Mouse (Mus musculus) cerebellum, adult 9-10 months (tissue): ENCODE measurements around the gene Mlxip.

Experiments used
- DNase-seq: peaks from one replicate; pipeline ENCODE4 v3.0.0; 2022

Mlxip gene

DNA sequence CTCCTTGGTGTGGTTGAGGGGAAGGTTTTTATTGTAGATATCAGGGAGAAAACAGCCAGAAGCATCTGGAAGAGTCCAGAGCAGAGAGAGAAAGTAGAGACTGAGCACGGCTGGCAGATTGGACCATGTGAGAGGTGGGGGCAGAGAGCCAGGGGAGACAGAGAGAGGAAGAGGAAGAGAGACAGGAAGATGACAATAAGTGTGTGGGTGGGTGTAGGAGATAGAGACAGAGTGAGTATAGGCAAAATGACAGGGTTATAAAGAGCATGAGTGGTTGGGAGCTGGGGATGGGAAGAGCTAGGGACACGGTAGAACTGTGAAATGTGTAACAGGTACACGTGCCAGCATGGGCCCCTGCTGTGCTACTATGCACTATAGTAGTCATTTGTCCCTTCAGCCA, 6.1 kb upstream of the Mlxip start:
- no peak for DNase-seq

DNA sequence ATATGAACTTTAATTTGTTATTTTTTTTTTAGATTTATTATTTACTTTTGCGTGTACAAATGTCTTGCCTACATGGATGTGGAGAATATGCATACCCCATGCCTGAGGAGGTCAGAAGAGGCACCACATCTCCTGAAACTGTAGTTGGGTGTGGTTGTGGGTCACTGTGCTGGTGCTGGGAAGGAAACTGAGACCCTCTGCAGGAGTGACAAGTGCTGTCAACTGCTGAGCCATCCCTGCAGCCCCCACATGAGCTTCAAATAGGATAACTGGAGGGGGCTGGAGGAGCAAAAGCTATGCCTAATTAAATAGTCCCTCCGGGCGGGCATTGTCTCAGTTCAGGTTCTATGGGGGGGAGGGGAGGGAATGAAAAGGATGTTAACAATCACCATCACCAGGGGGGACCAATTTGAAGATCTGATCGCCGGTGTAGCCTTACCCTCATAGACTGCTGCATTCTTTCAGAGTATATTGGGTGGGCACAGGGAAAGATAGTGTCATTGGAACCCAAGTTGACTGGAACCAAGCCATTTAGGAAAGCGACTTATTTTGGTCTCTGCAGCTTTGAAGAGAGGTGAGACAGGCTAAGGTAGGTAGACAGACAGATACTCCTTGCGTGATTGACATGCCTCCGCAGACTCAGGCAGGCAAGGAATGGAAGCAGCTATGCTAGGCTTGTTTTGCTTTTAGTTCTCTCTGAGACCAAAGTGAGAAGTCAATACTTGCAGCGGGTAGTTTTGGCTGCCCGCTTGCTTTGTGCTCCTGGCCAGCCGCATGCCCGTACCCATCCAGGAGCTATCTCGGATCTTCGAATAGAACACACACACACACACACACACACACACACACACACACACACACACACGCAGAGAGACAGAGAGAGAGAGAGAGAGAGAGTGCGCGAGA, 3.8 kb upstream of the Mlxip start:
- DNase-seq: no peak

DNA sequence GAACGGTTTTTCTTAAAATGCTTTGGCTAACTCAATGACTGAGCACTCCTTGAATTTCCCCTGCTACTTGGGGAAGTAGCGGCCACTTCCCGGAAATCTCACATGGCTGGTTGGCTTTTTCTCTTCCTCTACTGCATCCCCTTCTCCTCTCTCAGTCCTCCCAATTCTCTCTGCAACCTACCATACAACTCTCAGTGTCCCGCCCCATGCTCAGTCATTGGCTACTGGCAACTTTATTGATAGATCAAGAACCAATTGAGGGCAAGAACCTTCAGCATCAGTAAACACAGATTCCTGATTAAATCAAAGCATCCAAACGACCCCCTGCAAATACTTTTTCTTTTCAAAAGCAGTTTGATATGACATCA, 3.2 kb upstream of the Mlxip start:
- DNase-seq: peak; percentile 62

DNA sequence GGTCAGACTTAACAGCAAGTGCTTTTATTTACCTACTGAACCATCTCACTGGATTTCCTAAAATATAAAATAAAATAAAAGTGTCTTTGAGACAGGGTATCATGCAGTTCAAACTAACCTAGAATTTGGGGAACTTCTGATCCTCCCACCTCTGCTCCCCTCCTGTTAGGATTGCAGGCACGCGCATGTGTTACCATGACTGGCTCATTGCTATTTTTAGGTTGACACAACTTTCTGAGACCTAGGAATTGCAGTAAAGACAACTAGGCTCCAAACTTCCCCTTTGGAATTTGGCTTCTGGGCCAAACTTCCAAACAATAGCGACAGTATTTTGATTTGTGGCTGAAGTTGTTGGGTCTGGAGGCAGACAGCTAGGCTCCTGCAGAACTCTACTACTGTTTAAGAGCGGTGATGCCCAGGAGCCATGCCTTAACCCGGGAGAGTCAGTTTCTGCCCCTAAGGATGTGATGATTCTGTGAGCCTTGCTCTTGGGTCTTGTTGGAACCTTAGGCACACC, 754 bp upstream of the Mlxip start:
- no peak for DNase-seq

DNA sequence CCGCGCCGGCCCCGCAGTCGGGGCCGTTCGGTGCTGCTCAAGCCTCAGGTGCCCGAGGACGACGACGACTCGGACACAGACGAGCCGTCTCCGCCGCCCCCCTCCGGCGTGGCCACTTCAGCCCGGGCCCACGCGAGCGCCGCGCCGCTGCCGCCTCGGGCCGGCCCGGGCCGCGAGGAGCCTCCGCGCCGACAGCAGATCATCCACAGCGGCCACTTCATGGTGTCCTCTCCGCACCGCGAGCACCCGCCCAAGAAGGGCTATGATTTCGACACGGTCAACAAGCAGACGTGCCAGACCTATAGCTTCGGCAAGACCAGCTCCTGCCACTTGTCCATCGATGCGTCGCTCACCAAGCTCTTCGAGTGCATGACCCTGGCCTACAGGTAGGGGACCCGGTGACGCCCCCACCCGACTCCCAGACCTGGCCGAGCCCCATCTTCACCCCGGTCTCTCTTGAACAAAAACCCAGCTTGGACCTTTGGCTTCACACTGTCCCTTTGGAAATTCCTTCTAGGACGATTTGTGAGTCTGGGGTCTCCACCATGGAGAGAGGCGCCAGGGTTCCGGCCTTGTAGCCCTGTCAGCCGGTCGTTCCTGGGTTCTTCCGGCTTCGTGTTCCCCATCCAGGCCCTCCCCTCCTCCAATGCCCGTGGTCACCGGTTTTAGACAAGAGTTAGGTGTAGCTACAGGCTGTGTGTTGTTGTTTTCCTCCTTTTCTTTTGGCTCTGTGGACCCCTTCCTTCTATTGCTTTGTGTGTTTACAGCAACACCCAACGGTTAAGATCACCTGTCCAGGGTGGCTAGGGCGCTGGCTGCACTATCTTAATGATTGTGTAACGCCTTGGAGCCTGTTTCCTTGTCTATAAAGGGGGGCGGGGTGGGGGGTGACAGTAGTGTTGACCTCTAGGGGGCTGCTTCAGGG, 621 bp downstream of the Mlxip start:
- peak; percentile 61 for DNase-seq

DNA sequence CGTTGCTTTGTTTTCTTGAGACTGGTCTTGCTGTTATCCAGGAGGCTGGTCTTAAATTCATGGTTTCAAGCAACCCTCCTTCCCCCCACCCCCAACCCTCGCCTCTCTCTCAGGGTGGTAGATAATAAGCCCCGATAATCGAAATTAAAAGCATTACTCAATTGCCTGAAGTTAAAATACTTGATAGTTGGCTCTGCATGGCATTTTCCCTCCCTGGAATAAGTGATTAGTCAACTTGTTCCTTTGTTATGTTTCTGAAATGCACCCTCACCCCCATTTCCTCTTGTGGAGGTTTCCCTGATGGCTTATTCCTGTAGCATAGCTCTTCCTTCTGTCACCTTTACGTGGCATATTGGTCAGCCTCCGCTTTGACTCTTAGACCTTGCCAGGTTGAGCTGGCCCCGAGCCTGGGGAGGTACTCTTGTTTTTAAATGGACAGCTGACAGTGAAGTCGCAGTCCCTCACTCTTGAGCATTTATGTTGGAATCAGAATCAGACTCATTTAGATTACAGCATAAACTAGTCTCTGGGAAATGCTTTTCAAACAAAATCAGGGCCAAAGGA, 2.4 kb downstream of the Mlxip start:
- DNase-seq: peak; percentile 79

DNA sequence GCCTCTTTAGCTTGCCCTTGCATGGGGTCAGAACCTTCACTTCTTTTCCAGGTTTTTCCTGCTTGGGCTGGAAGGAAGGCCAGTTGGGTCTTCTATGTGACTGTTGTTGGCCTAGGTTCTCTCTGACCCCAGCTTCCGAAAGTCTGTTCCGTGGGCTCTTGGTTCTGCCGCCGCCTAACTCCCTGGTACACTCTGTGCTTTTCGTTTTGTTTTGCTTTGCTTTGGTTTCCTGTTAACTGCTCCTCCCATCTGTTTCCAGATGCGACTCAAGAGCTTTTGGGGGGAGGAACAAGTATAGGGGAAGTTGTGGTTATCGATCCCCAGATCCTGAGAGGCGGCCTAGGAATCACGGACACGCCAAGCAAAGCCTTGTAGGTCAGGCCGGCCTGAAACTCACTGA, 3.2 kb downstream of the Mlxip start:
- no peak for DNase-seq

DNA sequence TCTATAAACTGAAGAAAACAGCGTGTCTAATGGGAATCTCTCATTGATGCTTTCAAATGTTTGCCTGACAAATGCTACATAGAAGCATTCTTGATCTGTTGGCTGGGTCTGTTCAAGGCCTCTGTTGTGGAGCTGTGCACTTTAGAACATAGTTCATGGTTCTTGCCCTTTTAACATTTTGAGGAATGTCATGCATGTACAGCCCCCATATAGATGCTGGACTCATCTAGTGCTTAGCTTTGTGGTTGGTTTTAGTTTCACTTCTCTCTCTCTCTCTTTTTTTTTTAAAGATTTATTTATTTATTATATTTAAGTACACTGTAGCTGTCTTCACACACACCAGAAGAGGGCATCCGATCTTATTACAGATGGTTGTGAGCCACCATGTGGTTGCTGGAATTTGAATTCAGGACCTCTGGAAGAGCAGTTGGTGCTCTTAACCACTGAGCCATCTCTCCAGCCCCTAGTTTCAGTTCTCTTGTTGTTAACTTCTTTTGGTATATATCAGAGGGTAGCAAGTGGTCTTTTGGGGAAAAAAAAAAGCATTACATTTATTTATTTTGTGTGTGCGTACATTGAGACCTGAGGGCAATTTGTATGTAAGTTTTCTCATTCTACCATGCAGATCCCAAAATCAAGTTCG, 4.4 kb downstream of the Mlxip start:
- no peak for DNase-seq

DNA sequence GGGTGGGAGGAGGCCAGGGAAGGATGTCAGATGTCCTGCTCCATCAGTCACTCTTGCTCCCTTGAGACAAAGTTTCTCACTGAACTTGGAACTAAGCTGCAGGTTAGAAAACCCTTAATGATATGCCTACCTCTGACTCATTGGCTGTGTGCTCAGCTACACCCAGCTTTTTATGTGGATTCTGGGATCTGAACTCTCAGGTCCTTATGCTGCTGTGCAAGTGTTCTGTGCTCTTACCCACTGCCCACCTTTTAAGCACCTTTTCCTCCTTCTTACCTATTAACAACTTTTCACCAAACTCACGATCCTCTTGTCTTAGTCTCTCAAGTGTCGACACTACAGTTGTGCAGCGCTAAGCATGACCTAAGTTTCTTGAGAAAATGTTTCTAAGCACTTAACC, 9.9 kb downstream of the Mlxip start:
- DNase-seq: no peak

DNA sequence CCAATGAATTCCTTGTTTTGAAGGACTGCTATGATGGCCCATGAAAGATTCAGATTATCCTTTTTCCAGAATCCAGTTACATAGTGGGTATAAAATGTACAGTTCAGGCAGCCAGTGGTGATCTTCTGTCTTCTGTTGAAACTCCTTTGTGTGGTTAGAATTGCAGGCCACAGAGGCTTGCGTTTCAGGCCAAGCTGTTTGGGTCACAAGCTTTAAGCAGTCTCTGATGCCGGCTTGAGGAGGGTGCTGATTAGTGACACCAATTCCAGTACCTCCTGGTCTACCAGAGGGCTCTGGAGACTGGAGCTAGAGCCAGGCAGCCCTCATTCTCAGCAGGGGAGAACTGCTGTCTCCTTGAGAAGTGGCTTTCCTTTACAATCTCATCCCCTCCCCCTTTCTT, 12.4 kb downstream of the Mlxip start:
- DNase-seq: no peak

DNA sequence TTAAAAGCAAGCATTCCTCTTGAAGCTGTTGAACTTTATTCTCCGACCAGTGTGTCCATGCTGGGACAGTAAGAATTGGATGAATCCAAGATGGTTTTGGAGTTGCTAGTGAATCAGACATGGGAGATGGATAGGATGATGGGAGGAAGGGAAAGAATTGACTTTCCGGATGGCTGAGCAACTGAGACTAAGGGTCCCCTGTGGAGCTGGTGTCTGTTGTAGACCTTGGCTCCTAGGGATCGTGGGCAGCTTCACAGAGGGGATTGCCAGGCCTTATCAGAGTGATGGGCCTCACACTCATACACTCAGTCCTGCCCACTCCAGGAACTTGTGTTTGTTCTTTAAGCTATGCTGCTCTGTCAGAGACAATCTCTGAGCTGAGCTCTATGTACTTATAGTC, 13.6 kb downstream of the Mlxip start:
- no peak for DNase-seq

DNA sequence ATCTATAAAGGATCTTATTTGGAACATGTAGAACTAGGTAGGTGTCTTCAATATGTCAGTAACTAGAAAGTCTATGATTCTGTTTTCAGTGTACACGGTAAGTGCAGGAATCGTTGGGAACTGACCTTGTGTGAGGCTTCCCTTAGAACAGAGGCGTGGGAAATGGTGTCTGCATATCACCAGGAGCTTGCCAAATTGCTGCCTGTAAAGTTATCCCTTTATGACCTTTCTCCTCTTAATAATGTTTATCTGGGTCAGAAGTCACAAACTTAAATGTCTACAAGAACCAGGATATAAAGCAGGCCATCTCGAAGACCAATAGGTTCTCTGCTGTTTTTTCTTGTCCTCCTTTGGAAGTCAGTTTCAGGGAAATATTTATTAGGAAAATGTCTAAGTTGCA, 17.6 kb downstream of the Mlxip start:
- DNase-seq: no peak

DNA sequence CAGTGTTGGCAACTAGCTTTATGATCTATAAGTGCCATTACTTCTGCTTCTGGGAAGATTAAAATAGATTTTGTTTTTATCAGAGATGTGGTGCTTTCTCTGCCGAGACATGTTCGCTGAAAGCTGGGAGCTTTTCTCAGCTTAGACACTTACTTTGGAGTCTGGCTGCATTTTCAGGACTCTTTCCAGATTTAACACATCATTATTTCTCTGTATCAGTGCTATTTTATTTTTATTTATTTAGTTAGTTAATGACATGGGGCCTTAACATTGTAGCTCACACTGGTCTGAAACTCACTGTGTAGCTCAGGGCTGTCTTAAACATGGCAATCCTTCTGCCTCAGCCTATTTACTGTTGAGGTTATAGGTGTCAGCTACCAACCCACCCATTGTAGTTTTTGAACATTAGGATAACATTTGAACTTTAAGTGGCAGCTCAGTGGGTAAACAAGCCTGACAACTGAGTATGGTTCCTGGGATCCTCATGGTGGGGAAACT, 19.3 kb downstream of the Mlxip start:
- DNase-seq: no peak

DNA sequence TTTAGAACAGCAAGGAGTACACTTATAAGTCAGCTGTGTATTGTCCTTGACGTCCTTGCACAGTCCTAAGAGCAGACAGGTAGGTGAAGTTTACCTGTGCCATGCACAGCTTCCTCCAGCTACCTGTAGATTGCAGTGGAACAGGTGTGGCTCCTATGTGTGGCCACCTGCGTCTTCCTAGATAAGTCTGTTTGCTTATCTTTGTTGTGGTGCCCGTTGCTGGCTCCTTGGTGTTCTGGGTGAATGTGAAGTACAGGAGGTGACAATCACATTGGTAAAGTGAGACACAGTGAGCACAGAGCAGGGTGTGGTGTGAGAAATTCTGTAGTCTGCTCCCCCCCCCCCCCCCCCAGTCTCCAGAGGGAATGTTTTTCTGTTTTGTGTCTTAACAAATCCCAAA, 21.6 kb downstream of the Mlxip start:
- DNase-seq: no peak

DNA sequence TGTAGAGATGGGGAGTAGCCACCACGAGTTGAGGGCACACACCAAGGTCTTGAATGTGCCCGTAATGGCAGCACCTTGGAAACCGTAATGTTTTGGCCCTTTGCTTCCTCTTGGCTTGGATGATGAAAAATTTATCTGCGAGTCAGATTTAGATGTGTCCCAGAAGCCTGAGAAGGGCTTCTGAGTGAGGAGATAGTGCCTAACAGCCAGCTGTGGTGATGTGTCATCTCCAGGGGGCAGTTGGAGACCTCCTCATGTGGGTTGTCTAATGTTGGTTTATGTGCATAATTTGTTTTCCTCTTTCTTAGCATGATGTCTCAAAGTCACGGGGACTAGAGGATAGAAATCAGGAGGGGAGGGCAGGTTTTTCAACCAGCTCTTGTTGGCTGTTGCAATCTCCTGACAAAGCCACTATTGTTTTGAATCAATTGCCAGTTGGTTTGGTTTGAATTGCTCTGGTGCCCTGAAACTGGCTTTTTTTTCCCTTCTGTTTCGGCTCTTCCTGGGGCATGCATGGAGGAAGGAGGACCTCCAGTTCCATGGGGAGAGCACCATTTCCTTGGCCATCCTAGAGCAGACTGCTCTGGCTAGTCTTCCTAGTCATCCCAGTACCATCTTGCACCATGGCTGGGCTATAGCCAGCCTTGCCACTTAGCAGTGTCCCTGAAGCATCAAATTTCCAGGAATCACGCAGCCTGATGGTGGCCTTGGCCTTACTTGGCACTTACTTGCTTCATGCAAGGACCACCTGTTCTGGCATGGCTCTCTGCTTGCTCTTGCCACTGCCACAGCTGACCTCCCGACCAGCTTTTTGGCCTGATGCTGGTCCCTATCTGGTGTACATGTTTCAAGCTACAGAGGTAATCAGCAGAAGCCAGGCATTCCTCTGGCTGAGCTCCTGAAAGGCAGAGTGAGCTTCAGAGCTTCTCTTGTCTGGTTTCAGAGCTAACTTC, 22.2 kb downstream of the Mlxip start:
- no peak for DNase-seq

DNA sequence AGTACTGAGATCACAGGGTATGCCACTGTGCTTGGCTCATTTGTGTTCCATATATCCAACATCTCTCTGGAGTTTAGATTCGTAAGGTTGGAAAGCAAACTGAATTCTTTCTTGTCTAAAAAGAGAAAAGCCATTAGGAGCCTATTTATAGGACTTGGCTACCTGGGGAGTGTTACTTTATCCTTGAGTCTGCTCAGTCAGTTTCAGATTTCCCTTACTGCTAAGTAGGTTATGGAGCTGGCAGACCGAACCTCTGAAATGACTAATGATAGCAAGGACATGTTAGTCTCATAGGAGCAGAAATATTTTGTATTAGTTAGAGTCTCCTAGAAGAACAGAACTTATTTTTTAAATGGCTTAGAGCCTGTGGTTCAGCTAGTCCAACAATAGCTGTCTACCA, 29.3 kb downstream of the Mlxip start:
- DNase-seq: no peak

DNA sequence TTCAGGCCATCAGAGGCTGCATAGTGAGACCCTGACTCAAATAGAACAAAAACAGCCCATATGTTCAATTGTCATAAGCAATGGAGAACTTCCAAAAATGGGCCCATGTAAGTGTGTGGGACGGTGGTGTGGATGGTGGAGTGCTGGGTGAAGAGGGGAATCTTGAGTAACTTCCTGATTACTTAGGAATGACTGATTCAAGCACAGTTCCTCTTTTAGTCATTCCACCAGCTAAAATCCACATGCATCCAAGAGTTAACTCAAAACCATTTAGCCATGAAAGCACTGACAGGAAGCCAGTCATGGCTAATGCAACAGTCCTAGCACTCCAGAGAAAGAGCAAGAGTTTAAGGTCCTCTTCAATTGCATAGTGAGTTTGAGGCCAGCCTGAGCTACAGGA, 33.0 kb downstream of the Mlxip start:
- no peak for DNase-seq

DNA sequence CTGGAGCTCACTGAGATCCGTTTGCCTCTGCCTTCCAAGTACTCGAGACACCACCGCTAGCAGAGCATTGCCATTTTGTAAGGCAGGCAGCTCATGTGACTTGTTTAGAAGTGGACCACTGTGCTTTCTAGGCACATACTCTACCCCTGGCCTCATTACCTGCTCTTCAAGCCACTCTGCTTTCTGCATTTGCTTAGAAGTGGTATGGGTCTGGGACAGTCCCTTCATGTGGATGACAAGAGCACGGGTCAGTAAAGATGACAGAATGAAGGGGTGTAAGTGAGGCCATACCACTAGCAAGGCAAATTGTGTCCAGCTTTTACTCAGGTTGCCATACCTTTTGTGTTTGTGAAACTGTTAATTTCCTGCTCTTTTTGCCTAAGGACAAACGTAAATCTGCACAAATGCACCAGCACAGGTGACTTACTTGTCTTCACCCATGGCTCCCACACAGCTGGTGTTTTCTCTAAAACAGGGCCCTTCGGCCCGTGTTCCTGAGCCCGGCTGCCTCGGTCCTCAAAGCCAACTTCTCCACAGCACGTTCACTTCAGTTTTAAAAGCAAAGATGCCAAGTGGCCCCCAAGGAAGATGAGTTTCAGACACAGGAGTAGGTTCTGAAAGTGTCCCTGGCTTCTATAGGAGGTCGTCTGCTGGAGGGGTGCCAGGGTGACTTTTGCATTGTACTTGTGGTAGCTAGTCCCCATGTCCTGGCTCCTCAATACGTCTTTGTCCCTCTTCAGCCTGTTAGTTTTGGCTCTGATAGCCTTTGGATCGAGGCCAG, 37.1 kb downstream of the Mlxip start:
- peak; percentile 71 for DNase-seq

DNA sequence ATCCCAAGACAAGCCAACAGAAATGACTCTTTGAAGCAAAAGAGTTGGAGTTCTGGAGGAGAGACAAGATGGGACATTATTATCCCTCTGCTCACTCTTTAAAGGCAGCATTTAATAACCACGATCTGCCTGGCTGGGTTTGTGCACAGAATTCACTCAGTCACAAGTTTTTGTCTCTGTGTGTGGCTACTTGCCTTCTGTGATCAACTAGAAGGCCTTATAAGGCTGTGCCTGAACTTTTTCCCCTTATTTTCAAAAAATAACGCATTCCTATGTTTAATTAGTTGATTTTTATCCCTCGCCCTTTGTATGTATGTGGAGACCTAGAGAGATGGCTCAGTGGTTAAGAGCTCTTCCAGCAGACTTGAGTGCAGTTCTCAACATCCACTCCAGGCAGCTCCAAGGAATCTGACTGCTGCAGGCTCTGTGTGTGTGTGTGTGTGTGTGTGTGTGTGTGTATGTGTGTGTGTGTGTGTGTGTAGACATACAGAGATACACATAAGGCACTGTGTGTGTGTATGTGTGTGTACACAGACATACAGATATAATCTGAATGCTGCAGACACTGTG, 37.8 kb downstream of the Mlxip start:
- DNase-seq: no peak

DNA sequence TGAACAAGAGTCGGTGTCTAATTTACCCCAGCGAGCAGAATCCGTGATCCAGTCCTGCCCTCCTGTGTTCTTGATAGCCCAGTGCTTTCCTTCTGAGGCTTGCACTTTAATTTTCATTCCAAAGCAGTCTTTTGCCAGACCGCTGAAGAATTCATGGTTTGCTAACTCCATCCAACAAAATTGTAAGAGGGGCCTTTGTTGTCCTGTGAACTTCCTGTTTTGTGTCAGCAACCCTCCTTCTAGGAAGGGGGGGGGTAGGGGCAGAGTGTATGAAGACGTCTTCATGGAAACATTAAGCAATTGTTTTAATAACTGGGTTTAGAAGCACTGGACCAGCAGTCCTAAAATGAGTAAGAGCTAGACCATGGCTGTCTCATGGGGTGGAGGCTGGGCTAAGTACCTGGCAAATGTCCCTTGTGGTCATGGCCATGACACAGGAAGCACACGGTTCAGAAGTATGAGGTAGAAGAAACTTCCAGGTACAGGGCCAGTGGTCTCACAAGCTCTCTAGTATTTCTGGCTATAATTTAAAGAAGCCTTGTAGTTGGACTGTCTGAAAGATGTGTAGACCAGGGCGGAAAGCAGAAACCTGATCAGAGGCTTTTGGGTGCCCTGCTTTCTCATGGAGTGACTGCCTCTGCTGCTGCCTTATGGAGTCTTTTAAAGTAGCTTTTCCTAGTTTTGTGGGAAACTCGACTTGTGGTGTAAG, 41.6 kb downstream of the Mlxip start:
- no peak for DNase-seq
